Mouse (Mus musculus) frontal cortex, adult (tissue): ENCODE data around the gene Olfr524.

Experiments
- ATAC-seq: cut with Nextera tagmentation; 2 replicates; pipeline ENCODE4 v1.9.2; 2017; ENCODE audit warnings: mild to moderate bottlenecking, moderate library complexity, mixed read lengths; ENCODE audit not compliant: low TSS enrichment

The Olfr524 gene

GRCm38 (mm10) chr7:140186646-140187620 is 18.8 kb downstream of the Olfr524 start:
- ATAC-seq, result peak; percentile 69; the same call in 1 of the 2 replicates

GRCm38 (mm10) chr7:140184206-140184605 is 21.6 kb downstream of the Olfr524 start:
- ATAC-seq, result no peak

DNA sequence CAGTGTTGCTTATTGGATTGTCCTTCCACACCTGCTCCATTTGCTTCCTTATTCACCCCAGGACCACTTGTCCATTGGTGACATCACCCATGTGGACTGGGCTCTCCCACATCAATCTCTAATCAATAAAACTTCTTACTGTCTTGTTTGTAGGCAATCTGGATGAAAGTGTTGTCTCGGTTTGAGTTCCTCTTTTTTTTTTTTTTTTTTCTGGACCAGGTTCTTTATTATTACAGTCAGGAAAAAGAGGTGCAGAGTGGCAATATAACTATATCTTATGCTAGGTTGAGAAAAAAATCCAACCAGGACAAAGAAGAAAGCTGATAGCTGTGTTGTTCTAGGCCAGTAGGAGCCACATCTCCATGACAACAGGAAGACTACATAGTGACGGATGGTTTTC is 25.1 kb downstream of the Olfr524 start:
- no peak for ATAC-seq

DNA sequence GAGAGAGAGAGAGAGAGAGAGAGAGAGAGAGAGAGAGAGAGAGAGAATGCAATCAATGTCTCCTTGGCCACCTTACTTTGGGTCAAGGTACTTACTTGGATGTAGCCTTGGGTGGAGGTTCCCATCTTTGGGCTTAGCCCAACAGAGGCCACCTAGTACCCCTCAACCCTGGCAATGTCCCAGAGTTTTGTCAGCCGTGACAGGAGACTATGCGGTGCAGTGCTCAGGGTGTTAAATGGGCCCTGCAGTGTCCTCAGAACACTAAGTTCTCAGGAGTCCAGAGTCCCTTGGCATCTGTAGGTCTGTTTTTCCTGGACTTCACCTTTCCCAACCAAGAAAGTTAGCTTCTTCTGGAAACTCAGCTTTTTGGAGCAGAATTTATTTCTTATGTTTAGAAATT is 26.6 kb downstream of the Olfr524 start:
- ATAC-seq, result no peak

- no peak for ATAC-seq
These were observed 32.8 kb downstream of the Olfr524 start, which contains the start of gene Olfr523 for GRCm38 (mm10) chr7:140172936-140173335. Olfr523 (plus strand) TSS chr7:140173217.

GRCm38 (mm10) chr7:140170863-140171262 is 34.9 kb downstream of the Olfr524 start:
- ATAC-seq, result no peak

- no peak for ATAC-seq
These were observed 36.4 kb downstream of the Olfr524 start for GRCm38 (mm10) chr7:140169386-140169785.

- ATAC-seq, result peak; percentile 76
These were observed 37.8 kb downstream of the Olfr524 start for GRCm38 (mm10) chr7:140167950-140168349.

- no peak for ATAC-seq
These were observed 41.1 kb downstream of the Olfr524 start, which contains the start of gene Olfr522 for GRCm38 (mm10) chr7:140164664-140165063. Olfr522 (minus strand) TSS chr7:140164764.

- ATAC-seq, result no peak
These were observed 45.4 kb downstream of the Olfr524 start for GRCm38 (mm10) chr7:140160363-140160762.

- peak; percentile 87 for ATAC-seq
These were observed 51.4 kb downstream of the Olfr524 start, which contains the start of gene Sprn for GRCm38 (mm10) chr7:140154218-140154927. Sprn (minus strand) TSS chr7:140154877.

- peak; percentile 23; the same call in 1 of the 2 replicates for ATAC-seq
These were observed 51.9 kb downstream of the Olfr524 start for GRCm38 (mm10) chr7:140153829-140154217.

DNA sequence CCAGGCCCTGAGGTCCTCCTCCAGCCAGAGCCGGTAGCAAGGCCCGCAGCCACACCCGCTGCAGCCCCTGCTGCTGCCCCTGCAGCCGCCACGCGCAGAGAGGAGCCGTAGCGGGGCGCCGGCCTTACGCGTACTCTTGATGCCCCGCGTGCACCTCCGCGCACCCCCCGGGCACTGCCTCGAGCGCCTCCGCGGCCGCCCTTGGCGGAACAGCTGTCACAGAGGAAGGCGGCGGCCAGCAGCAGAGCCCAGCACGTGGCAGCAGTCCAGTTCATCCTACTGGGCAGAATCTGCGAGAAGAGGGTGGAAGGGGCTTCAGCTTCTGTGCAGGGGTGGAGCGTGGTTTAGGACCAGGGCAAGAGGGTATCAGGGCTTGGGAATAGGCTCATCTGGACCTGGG is 52.4 kb downstream of the Olfr524 start:
- ATAC-seq, result peak; percentile 14; the same call in 1 of the 2 replicates
